Mouse (Mus musculus) T-cell, adult 66 days (primary cell): ENCODE data around the gene Gm20521. TPM values are rescaled to one million over a fixed set of nuclear protein-coding genes. Genes with fewer than 3 reads are reported as not detected.

ENCODE experiments used
- total RNA-seq, 2 experiments: library from RNA; stranded (reverse); gene quantifications; 3 replicates in 1 of 2; 4 replicates in 1 of 2; pipeline ENCODE4 v1.2.4; 2023

Gm20521 gene
- 1 to 10 TPM in 1 of 2 experiments, not detected in 1; 1.4 TPM for total RNA-seq

DNA sequence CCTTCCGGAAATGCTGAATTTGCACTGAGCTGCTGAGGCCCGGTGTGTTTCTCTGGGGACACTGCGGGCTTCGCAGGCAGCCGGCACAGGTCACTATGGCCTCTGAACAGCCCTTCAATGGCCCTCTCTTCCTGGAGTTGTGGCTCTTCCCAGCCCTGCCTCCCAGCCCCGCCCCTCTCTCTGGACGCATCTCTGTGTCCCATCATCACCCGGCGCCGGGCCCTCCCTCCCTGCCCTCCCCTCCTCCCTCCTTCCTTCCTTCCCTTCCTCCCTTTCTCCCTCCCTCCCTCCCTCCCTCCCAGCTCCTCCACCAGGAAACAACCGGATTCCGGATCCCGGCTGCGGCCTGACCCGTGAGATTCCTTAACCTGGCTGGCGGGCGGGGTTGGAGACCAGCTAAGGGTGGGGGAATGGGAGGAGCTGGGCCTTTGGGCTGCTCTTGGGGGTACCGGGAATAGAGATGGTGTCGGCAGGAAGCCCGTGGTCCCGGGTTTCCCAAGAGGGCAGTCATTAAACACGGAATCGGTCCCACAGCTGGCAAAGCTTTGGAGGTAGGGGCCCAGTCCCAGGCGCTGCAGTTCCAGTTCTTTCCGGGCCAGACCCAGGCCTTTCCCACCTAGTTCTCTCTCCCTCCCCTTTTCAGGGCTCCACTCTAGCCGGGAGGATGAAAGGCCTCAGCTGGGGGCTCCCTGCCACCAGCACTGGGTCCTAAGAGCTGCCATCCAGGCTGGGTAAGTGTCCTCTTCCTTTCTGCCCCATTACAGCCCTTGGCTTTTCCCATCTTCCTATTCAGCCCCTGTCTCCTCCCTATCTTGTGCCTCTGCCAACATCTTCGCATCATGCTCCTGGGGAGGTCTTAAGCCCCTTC, at the start of gene Gm20521, which contains the start of gene Bcl2l2:
Gene Gm20521, plus strand, starts transcription at position 288 of the 868 bp plus-strand sequence.
Gene Bcl2l2, plus strand, starts transcription at position 224 of the 868 bp plus-strand sequence.

DNA sequence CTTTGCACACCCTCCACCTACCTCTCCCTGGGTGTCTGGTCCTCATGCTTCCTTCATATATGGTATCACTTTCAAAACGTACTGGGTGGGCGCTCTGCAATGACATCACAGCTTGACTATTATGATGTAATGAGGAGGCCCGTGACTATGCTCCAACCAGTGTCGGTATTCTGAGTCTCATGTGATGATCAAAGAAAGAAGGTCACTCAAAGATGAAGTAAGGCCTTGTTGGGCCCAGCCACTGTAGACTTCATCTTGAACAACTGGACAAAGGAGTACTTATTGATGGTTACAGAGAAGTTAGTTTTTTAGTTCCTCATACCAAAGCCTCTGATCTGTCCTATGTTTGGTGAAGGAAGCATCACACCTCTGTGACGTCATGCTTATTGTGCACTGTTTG, 12.4 kb upstream of the Gm20521 start, which contains the start of gene Homez:
Gene Homez, minus strand, starts transcription at position 101 of the 400 bp plus-strand sequence.

DNA sequence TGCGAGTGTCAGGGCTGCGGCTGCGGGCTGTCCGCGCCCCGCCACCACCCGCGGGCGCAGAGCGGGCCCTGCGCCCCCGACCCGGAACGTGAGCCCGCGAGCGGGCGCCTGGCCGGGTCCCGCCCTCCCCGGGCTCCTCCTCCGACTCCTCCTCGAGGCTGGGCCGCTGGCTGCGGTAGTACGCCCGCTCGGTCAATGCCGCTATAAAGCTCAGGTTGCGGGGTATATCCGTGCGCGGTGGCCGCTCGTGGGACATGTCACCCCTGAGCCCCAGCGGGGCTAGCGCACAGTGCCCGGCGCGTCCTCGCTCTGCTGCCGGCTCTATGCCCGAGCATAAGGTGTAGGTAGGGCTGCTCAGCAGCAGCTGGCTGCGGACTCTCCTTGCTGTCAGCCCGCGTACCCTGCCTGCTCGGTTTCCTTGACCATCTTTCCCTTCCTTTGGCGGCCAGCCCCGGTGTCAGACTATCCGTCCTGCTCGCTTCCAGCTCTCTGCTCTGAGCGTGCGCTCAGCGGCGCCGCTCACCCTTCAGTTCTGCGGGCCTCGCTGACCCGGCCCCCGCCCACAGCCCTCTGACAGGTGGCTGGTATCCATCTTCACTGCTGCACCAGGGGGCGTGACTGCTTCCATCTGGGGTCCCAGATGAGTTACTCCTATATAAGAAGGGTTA, 6.1 kb upstream of the Gm20521 start, which contains the start of gene Ppp1r3e:
Gene Ppp1r3e, minus strand, starts transcription at position 503 of the 668 bp plus-strand sequence.

DNA sequence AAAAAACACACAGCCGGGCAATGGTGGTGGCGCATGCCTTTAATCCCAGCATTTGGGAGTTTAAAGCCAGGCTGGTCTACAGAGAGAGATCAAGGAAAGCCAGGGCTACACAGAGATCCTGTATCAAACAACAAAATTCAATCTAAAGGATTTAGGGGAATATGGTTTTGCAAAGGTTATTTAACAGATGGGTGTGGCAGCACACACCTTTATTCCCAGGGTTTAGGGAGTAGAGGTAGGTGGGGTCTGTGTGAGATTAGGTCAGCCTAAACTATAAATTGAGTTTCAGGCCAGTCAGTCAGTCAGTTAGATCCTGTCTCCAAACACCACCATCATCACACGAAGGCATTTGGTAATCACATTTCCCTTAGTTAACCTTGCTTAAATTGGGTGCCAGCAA, 9.0 kb downstream of the Gm20521 start, which contains the start of gene Pabpn1:
Gene Pabpn1, plus strand, starts transcription at position 301 of the 400 bp plus-strand sequence.

DNA sequence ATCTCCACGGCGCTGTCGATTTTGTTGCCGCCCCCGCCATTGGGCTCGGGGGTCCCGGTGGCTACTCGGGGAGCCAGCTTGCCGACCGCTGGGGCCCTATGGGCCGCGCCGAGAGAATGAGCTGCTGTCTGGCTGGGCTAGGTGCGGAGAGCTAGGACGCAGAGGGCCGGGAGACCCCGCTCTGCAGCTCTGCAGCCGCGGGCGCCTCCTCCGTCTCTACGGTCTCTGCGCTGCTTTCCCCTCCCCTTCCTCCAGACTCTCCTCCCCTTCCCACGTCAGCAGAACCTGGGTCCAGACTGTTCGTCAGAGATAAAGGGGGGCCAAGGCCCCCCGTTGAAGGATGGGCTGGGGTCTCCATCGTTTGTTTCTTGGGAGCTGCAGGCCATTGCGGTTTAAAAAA, 29.6 kb downstream of the Gm20521 start, which contains the start of gene Slc22a17:
Gene Slc22a17, minus strand, starts transcription at position 247 of the 400 bp plus-strand sequence.

DNA sequence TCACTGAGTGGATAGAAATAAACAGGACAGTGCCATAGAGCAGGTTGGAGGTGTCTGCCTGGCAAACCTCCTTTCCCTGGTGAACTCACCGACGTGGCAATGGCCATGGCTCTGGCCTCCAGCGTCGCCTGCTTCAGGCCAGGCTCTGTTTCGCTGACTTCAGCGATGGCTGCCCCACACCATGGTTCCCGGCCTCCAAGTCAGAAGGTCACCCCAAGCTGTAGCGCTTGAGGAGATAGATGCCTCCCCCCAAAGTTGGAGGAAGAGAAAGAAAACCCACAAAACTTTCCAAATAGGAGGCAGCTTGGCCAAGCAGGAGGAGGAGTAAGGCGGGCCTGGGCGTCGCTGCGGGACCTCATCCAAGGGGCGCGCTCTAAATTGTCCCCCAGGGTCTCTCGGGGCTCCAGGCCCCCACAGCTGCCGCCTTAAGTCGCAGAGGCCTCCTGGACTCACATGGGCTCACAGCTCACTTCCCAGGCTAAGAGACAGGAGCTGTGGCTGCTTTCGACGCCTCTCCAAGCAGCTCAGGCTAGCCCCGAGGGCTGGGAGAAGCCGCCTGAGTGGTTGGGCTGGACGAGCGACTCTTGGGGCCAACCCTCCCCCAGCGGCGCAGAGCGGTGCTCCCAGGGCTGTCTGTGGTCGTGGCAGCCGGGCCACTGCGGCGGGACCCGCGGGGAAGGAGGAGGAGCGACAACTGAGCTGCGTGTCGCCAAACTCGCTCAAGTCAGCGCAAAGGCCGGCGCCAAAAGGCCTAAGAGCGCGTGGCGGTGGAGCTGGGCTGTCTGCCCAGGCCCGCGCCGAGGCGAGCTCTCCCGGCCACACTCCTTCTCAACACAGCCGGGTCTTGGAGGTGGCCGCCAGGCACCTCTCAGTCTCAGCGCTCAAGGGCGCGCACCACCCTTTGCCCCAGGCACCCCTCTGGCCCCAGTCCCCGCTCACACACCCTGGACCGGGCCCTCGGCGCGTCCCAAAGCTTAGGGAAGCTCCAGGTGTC, 42.4 kb downstream of the Gm20521 start, which contains the start of gene Efs:
Gene Efs, minus strand, starts transcription at position 778 of the 994 bp plus-strand sequence.

DNA sequence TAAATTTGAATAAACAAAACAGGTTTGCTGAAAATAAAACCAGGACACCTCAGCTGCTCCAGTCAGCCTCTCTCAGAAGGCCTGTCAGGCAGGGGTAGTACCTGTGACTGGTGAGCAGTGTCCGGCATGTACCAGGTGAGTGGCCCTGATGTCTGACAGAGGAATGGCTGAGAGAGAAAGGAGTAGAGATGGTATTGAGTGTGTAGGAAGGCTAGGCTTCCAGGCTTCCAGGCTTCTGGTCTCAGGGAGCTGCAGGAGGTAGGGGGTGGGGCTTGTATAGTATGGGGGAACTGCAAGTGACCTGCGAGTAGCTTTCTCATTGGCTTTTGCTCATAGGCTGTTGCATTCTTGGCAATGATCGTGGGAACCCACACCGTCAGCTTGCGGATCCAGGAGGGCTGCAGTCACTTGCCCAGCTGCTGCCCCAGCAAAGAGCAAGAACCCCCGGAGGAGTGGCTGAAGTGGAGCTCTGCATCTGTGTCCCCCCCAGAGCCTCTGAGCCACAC, 49.5 kb downstream of the Gm20521 start, which contains the start of gene Il25:
Gene Il25, plus strand, starts transcription at position 51 of the 506 bp plus-strand sequence.

DNA sequence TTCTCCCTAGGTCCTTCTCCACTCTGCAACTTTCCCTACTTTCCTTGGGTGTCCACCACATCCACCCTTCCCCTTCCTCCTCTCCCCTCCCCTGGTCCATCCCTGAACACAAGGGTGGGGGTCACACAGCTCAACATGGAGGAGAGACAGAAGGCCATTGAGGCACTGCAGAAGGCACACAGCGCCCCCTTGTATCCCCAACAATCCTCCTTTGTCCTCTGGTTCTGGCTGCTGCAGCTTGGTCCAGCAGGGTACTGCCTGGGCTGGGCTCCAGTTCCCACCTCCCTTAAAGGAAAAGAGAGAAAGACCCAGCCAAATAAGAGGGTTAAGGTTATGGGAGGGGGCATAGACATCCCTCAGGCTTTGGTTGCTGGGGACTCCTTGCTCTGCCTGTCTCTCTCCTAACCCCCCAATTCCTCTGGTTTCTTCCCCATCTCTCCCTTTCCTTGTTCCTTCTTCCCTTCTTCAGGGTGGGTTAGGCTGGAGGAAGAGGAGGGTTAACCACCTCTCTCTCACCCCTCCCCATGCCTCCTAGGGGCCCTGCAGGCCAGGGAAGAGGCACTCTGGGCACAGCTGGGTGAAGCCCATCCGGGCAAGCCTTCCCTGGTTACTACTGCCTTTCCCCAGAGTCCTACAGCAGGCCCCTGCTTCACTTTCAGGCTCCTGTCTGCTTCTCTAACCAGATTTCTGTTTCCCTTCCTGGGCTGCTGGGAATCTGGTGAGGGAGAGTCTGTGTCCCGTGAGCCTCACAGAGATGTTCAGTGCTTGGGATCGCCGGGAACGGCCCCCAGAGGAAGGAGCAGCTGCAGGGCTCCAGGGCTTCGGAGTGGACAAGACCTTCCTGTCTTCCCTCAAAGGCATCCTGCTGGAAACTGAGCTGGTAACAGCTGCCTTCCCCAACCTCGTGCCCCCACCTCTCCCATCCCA, 52.9 kb downstream of the Gm20521 start, which contains the start of gene Cmtm5:
Gene Cmtm5, plus strand, starts transcription at position 358 of the 927 bp plus-strand sequence.

Other genes with a start within 250 kb of the Gm20521 start
- gene Gm17606, start 242.5 kb upstream of the Gm20521 start, total RNA-seq, result not detected
- 1 to 10 TPM; 8.4 to 8.8 TPM for gene Cdh24, start 242.1 kb upstream of the Gm20521 start, total RNA-seq
- 10 to 100 TPM; 37.4 to 47.4 TPM for gene 1700123O20Rik, start 197.2 kb upstream of the Gm20521 start, total RNA-seq
- 100 to 1,000 TPM; 566 to 583 TPM for gene Acin1, start 196.5 kb upstream of the Gm20521 start, total RNA-seq
- not detected for gene Gm29776, start 184.6 kb upstream of the Gm20521 start, total RNA-seq
- not detected for gene Cebpe, start 171.3 kb upstream of the Gm20521 start, total RNA-seq
- under 1 TPM in 1 of 2 experiments, not detected in 1; 0.29 TPM for gene Slc7a8, start 101.5 kb upstream of the Gm20521 start, total RNA-seq
- gene Rnf212b, start 69.3 kb upstream of the Gm20521 start, total RNA-seq, result not detected
- gene Homez, start 12.5 kb upstream of the Gm20521 start, total RNA-seq, result 10 to 100 TPM; 11.3 to 11.7 TPM
- gene Ppp1r3e, start 5.9 kb upstream of the Gm20521 start, total RNA-seq, result 10 to 100 TPM; 14.3 to 14.8 TPM
- gene Bcl2l2, start 64 bp upstream of the Gm20521 start, total RNA-seq, result 1 to 10 TPM; 1.9 to 2.8 TPM
- 100 to 1,000 TPM; 291 TPM for gene Pabpn1, start 9.1 kb downstream of the Gm20521 start, total RNA-seq
- 1 to 10 TPM; 2.7 to 3.8 TPM for gene Slc22a17, start 29.7 kb downstream of the Gm20521 start, total RNA-seq
- gene Efs, start 42.7 kb downstream of the Gm20521 start, total RNA-seq, result not detected
- gene Il25, start 49.3 kb downstream of the Gm20521 start, total RNA-seq, result not detected
- gene Cmtm5, start 52.8 kb downstream of the Gm20521 start, total RNA-seq, result not detected
- not detected for gene Myh6, start 83.5 kb downstream of the Gm20521 start, total RNA-seq
- not detected for gene Gm17428, start 93.5 kb downstream of the Gm20521 start, total RNA-seq
- gene Myh7, start 111.2 kb downstream of the Gm20521 start, total RNA-seq, result not detected
- gene Ngdn, start 132.0 kb downstream of the Gm20521 start, total RNA-seq, result 100 to 1,000 TPM in 1 of 2 experiments, 10 to 100 TPM in 1; 99.7 to 112 TPM
- gene Zfhx2, start 208.9 kb downstream of the Gm20521 start, total RNA-seq, result 10 to 100 TPM; 29.3 to 34.2 TPM
- 10 to 100 TPM; 10.1 to 10.8 TPM for gene Thtpa, start 211.3 kb downstream of the Gm20521 start, total RNA-seq
- gene Ap1g2, start 223.2 kb downstream of the Gm20521 start, total RNA-seq, result 100 to 1,000 TPM; 116 TPM
- not detected for gene Jph4, start 233.5 kb downstream of the Gm20521 start, total RNA-seq